Mouse (Mus musculus) layer of hippocampus, adult 11-12 months (tissue): ENCODE measurements at regions not wholly inside any gene's neighbourhood (a gene's known extent, or its start where the extent isn't known, plus 50 kb on each side); places are given as distances from the start of the nearest gene placed in this dataset.

ENCODE experiments used
- DNase-seq: peaks from one replicate; pipeline ENCODE4 v3.0.0; 2022; ENCODE audit warnings: low spot score

GRCm38 (mm10) chr13:28524411-28524810 is 267.1 kb downstream of the Gm11361 start:
- DNase-seq = no peak

- DNase-seq = no peak
Observed at GRCm38 (mm10) chr13:28520127-28520482, 262.8 kb downstream of the Gm11361 start.

GRCm38 (mm10) chr13:28519383-28520126 is 262.2 kb downstream of the Gm11361 start:
- DNase-seq = no peak

- DNase-seq = no peak
Observed at GRCm38 (mm10) chr13:28517161-28517560, 259.8 kb downstream of the Gm11361 start.

- DNase-seq = no peak
Observed at GRCm38 (mm10) chr13:28516636-28517035, 259.3 kb downstream of the Gm11361 start.

GRCm38 (mm10) chr13:28514245-28514644 is 256.9 kb downstream of the Gm11361 start:
- DNase-seq = no peak

- DNase-seq = no peak
Observed at GRCm38 (mm10) chr13:28513336-28513735, 256.0 kb downstream of the Gm11361 start.

GRCm38 (mm10) chr13:28512573-28513334 is 255.4 kb downstream of the Gm11361 start:
- DNase-seq = peak; percentile 13

GRCm38 (mm10) chr13:28508184-28508583 is 250.9 kb downstream of the Gm11361 start:
- no peak for DNase-seq

GRCm38 (mm10) chr13:28507783-28508182 is 250.5 kb downstream of the Gm11361 start:
- DNase-seq = no peak

- DNase-seq = no peak
Observed at GRCm38 (mm10) chr13:28504340-28504739, 247.0 kb downstream of the Gm11361 start.

- DNase-seq = peak; percentile 21
Observed at GRCm38 (mm10) chr13:28502171-28502570, 244.8 kb downstream of the Gm11361 start.

- DNase-seq = no peak
Observed at GRCm38 (mm10) chr13:28500697-28501096, 243.4 kb downstream of the Gm11361 start.

- DNase-seq = no peak
Observed at GRCm38 (mm10) chr13:28497483-28497882, 240.2 kb downstream of the Gm11361 start.

GRCm38 (mm10) chr13:28492015-28492414 is 234.7 kb downstream of the Gm11361 start:
- DNase-seq = no peak

GRCm38 (mm10) chr13:28483727-28484126 is 226.4 kb downstream of the Gm11361 start:
- DNase-seq = no peak

- no peak for DNase-seq
Observed at GRCm38 (mm10) chr13:28481224-28481965, 224.1 kb downstream of the Gm11361 start.

GRCm38 (mm10) chr13:28466151-28466550 is 208.8 kb downstream of the Gm11361 start:
- DNase-seq = no peak

GRCm38 (mm10) chr13:28465187-28465880 is 208.0 kb downstream of the Gm11361 start:
- no peak for DNase-seq

- DNase-seq = no peak
Observed at GRCm38 (mm10) chr13:28461281-28461680, 204.0 kb downstream of the Gm11361 start.

GRCm38 (mm10) chr13:28457403-28457802 is 200.1 kb downstream of the Gm11361 start:
- no peak for DNase-seq

- no peak for DNase-seq
Observed at GRCm38 (mm10) chr13:28455878-28456277, 198.6 kb downstream of the Gm11361 start.
